Mouse (Mus musculus): ENCODE data around the gene Cntnap2.

GRCm38 (mm10) chr6:46669018-46669417 is 1609.9 kb downstream of the Cntnap2 start:
- TF ChIP-seq CTCF (IDR thresholded peaks at IDR 0.05; ENCODE audit: low read depth) = no peak
- TF ChIP-seq EP300 (IDR thresholded peaks at IDR 0.05; ENCODE audit: low read depth) = no peak

Data from liver, postnatal 0 days (tissue).